Mouse (Mus musculus) hindbrain, embryonic 14.5 days (tissue): ENCODE measurements at regions not wholly inside any gene's neighbourhood (a gene's known extent, or its start where the extent isn't known, plus 50 kb on each side); places are given as distances from the start of the nearest gene placed in this dataset.

ENCODE experiments used
- ATAC-seq: fragments of 200-750 bp; cut with Nextera tagmentation; 2 replicates; pipeline ENCODE4 v1.8.0; 2017; ENCODE audit warnings: moderate number of reproducible peaks, mild to moderate bottlenecking, moderate TSS enrichment, moderate library complexity; ENCODE audit not compliant: low FRiP score
- DNase-seq: peaks from one replicate; pipeline ENCODE4 v3.0.0-alpha.2; 2015; ENCODE audit warnings: low spot score
- H3K27ac ChIP-seq: fragments of 300-500 bp; sonication (generic); 2 replicates; pipeline ENCODE4 v1.5.1; 2014; ENCODE audit warnings: mild to moderate bottlenecking, moderate library complexity
- H3K27me3 ChIP-seq: fragments of 300-500 bp; sonication (generic); 2 replicates; pipeline ENCODE4 v1.6.1; 2014; ENCODE audit warnings: mild to moderate bottlenecking, low read length, mixed read lengths; ENCODE audit not compliant: control insufficient read depth, insufficient read depth
- H3K36me3 ChIP-seq: fragments of 300-500 bp; sonication (generic); replicated peaks from 2 replicates; pipeline ENCODE4 v1.6.1; 2014; ENCODE audit not compliant: control insufficient read depth, insufficient read depth
- H3K4me1 ChIP-seq: fragments of 300-500 bp; sonication (generic); replicated peaks from 2 replicates; pipeline ENCODE4 v1.6.1; 2014; ENCODE audit warnings: antibody characterized with exemption, low read length, mixed read lengths; ENCODE audit not compliant: control insufficient read depth, insufficient read depth
- H3K4me2 ChIP-seq: fragments of 300-500 bp; sonication (generic); replicated peaks from 2 replicates; pipeline ENCODE4 v1.6.1; 2014; ENCODE audit warnings: mild to moderate bottlenecking, moderate library complexity
- H3K4me3 ChIP-seq: fragments of 300-500 bp; sonication (generic); replicated peaks from 2 replicates; pipeline ENCODE4 v1.5.1; 2014; ENCODE audit warnings: mild to moderate bottlenecking, low read length
- H3K9ac ChIP-seq: fragments of 300-500 bp; sonication (generic); 2 replicates; pipeline ENCODE4 v1.6.1; 2014
- H3K9me3 ChIP-seq: fragments of 300-500 bp; sonication (generic); 2 replicates; pipeline ENCODE4 v1.6.1; 2016; ENCODE audit warnings: low read length; ENCODE audit not compliant: control insufficient read depth
- WGBS: fragments of 180-500 bp; shearing (Covaris S2); extraction: QIAGEN DNeasy Blood & Tissue Kit; methylation state at CpG from one replicate; pipeline ENCODE4 v1.1.7; 2014; 5-methylcytosine and 5-hydroxymethylcytosine counted together

DNA sequence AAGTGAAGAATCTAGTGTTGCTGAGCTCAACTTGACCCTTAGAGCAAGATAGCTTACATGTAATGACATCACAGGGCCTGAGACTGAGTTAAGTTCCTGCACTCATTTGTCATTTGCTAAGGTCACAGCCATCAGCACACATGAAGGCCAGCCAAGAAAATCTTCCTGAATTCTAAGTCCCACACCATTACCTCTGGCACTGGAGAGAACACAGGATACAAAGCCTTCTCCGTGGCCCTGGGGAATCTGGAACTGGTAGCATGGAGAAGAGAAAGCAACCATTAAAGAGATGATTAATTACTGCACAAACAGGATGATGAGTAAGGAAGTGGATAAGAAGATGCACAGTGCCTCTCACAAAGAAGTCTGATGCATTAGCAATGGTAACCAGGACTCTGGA, 232.0 kb downstream of the Wdr72 start:
- Histone ChIP-seq H3K27me3 (no peaks in the 10 kb centered on the region), H3K4me2 (no peak overlapping the region), H3K4me1 (no peaks in the 10 kb centered on the region), H3K9me3 (no peaks in the 10 kb centered on the region), H3K27ac (no peak overlapping the region), H3K9ac (no peak overlapping the region), H3K36me3 (no peaks in the 10 kb centered on the region), H3K4me3 (no peak overlapping the region)
- 91% methylated on average over 1 of the region's 1 CpGs for WGBS
- no peak for DNase-seq
- no peak for ATAC-seq

DNA sequence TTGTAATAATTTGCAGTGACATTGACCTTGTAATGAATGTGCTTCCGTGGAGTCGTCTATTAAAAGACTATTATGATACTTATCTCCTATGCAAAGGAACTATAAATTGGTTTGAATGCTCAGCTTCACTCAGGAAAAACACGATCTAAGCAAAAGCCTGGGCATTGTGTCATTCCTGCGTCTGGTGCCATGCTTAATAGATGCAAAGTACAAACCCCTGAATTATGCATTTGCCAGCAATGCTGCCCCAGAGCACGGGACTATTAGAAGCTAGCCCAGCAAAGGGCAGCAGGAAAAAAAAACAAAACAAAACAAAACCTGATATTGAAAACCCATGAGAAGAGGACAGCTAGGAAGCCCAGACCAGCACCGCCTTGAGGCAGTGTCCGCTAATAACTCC, 234.9 kb downstream of the Wdr72 start:
- H3K4me3 ChIP-seq: no peak overlapping the region
- no peak overlapping the region for H3K9ac ChIP-seq
- no peak for ATAC-seq
- no peak overlapping the region for H3K27ac ChIP-seq
- H3K4me1 ChIP-seq: no peaks in the 10 kb centered on the region; the same call in 1 of the 2 replicates
- H3K9me3 ChIP-seq: no peaks in the 10 kb centered on the region
- H3K36me3 ChIP-seq: no peaks in the 10 kb centered on the region
- no peak for DNase-seq
- H3K4me2 ChIP-seq: no peak overlapping the region
- WGBS: 48% methylated on average over 7 of the region's 7 CpGs
- no peaks in the 10 kb centered on the region for H3K27me3 ChIP-seq

DNA sequence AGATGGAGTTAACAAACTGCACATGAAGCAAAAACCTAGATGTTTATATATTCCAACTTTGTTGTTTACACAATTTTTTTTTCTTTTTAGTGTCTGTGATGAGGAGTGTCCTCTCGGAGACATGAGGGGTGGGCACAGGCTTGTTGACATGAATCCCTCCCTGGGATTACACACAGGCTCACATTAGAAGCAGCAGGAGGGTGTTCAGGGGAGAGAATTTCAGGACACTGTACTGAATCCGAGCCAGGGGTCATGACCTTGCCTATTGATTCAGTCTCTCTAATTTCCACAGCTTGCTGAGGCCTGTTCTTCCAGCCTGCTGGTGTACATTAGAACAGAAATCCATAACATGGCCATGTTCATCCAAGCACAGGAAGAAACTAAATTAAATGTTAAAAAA, 238.6 kb downstream of the Wdr72 start:
- H3K27ac ChIP-seq: no peak overlapping the region
- H3K4me1 ChIP-seq: no peaks in the 10 kb centered on the region; the same call in 1 of the 2 replicates
- no peaks in the 10 kb centered on the region for H3K36me3 ChIP-seq
- no peaks in the 10 kb centered on the region for H3K9me3 ChIP-seq
- H3K4me3 ChIP-seq: no peak overlapping the region
- ATAC-seq (no peak), DNase-seq (no peak)
- 26% methylated on average over 2 of the region's 2 CpGs for WGBS
- no peak overlapping the region for H3K9ac ChIP-seq
- H3K4me2 ChIP-seq: no peak overlapping the region
- no peaks in the 10 kb centered on the region for H3K27me3 ChIP-seq

DNA sequence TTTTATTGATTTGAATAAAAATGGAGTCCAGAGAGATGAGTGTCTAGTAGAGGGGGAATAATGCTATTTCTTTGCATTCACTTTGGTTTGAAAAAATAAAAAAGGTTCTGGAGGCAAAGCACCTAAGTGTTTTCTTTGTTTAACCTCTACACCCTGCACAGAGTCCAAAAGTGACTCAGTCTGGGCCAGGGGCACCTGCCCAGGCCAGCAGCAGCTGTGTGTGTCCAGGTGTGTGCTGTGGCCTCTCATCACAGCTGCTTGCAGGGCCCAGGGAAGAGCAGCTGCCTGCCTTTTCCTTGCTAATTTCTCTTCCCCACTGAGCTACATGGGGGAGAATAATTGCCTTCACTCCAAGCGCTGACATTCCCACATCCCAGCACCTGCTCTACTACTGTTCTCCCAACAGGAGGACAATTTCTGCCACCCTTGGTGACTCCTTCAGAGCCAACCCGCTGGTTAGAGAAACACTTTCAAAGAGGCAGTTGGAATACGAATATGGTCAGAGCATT, 255.8 kb downstream of the Wdr72 start:
- Histone ChIP-seq H3K9me3 (no peaks in the 10 kb centered on the region), H3K27ac (no peak overlapping the region), H3K4me2 (no peak overlapping the region), H3K4me1 (no peaks in the 10 kb centered on the region; the same call in 1 of the 2 replicates), H3K36me3 (no peaks in the 10 kb centered on the region), H3K9ac (no peak overlapping the region), H3K27me3 (no peaks in the 10 kb centered on the region), H3K4me3 (no peak overlapping the region)
- ATAC-seq (no peak), DNase-seq (no peak)
- 18% methylated on average over 3 of the region's 3 CpGs for WGBS

DNA sequence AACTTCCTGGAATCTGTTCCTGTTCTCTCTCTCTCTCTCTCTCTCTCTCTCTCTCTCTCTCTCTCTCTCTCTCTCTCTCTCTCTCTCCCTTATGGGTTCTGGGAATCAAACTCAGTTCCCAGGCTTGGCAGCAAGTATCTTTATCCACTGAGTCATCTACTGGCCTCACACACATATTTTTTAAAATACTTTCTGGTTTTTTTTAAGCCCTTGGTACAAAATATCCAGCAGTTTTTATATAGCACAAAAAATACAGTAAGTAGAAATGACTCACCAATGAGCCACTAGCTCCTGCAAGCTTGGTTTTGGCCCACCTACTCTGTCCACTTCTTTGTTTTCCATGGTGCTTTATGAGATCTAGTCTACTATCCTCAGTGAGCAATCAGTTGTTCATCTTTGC, 266.0 kb downstream of the Wdr72 start:
- ATAC-seq: no peak
- H3K36me3 ChIP-seq: no peaks in the 10 kb centered on the region
- no peaks in the 10 kb centered on the region for H3K9me3 ChIP-seq
- H3K4me2 ChIP-seq: no peak overlapping the region
- H3K9ac ChIP-seq: no peak overlapping the region
- H3K27me3 ChIP-seq: no peaks in the 10 kb centered on the region
- no peak for DNase-seq
- no peak overlapping the region for H3K4me3 ChIP-seq
- H3K4me1 ChIP-seq: no peaks in the 10 kb centered on the region
- no peak overlapping the region for H3K27ac ChIP-seq

DNA sequence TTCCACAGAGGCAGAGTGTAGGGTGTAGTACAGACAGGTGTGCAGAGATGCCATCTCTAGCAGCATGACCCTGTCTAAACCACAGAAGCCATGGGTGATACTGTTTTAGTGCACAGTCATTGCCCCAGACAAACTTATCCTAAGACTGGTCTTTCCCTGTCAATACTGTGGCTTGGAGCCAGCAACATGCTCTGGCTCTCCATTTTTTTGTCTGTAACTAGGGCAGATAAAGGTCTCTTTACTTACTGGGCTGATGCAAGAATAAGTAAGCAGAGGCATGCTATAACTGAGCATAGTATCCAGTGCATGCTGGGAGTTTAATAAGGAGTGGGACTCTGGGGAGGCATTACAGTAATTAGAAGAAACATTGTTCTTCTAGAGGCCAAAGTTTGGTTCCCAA, 267.0 kb downstream of the Wdr72 start:
- Histone ChIP-seq H3K4me3 (no peak overlapping the region), H3K4me1 (no peaks in the 10 kb centered on the region), H3K4me2 (no peak overlapping the region), H3K36me3 (no peaks in the 10 kb centered on the region), H3K27ac (no peak overlapping the region), H3K9me3 (no peaks in the 10 kb centered on the region), H3K27me3 (no peaks in the 10 kb centered on the region), H3K9ac (no peak overlapping the region)
- ATAC-seq: no peak
- no peak for DNase-seq

DNA sequence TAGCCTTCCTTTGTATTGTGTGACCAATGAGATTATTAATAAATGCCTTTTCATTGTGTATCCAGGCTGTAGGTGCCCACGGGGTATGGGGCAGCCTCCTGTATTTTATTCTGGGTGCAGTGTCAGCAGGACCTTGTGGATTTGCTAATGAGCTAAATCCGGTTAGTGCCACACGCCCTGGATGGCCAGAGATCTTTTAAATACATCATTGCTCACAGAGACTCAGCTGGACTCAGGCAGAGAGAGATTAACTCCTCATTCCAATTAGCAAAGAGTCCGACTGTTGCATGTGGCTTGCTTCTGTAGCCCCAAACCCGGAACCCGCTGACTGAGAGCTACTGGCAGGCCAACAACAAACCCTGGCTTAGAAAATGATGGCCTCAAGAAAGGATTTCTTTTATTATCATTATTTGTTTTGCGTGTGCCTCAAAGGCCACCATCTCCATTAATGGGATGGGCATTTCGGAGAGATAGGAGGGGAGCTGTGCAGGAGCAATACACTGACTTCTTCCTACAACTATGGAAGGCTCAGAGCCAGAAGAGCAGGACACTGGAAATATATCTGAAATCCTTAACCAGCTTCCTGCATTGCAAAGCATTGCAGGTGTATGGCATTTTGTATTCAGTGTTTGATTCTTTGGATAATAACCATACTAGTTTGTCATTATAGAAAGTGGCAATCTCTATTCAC, 274.2 kb downstream of the Wdr72 start:
- Histone ChIP-seq H3K4me1 (no peaks in the 10 kb centered on the region), H3K4me3 (no peak overlapping the region), H3K4me2 (no peak overlapping the region), H3K36me3 (no peaks in the 10 kb centered on the region), H3K27me3 (no peaks in the 10 kb centered on the region), H3K27ac (no peak overlapping the region), H3K9ac (no peak overlapping the region), H3K9me3 (no peaks in the 10 kb centered on the region)
- 48% methylated on average over 8 of the region's 8 CpGs for WGBS
- ATAC-seq (no peak), DNase-seq (no peak)

DNA sequence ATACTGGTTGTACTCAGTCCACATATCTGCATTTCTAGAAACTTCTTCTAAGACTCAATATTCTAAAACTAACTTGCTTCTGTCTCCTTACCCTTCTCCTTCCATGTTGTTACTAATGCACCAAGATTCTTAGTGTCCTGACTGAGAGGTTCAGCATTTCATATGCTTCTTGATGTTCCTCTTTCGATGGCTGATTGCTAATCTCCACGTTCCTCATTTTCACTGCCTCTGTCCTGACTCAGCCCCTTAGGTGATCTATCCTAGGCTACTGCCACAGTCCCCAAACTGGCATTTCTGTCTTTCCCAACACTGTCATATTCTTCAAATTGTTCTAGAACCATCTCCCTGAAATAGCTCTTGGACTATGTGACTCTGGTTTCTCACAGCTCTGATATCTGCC, 315.4 kb downstream of the Wdr72 start:
- Histone ChIP-seq H3K27ac (no peak overlapping the region), H3K4me3 (no peak overlapping the region), H3K4me2 (no peak overlapping the region), H3K9me3 (no peaks in the 10 kb centered on the region), H3K27me3 (no peaks in the 10 kb centered on the region), H3K4me1 (no peaks in the 10 kb centered on the region), H3K36me3 (no peaks in the 10 kb centered on the region), H3K9ac (no peak overlapping the region)
- no peak for DNase-seq
- WGBS: 95% methylated on average over 2 of the region's 2 CpGs
- ATAC-seq: no peak

DNA sequence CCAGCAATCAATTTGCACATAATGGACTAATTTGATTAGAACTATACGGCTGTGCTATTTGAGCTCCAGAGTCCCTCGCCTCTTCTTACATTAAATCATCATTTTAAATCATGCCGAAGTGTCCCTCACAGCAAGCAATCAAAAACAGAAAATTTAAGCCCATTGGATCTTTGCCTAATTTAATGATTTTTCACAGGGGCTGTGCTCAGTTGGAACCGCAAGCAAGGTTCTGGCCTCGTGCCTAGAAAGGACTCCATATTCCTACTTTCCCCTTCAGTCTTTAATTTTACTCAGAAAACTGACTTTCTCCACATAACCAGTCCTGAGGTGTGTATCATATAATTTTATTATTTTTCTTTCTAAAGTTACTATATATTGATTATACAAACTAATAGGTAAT, 339.8 kb downstream of the Wdr72 start:
- H3K9ac ChIP-seq: no peak overlapping the region
- WGBS: 54% methylated on average over 5 of the region's 5 CpGs
- DNase-seq: peak; percentile 32

DNA sequence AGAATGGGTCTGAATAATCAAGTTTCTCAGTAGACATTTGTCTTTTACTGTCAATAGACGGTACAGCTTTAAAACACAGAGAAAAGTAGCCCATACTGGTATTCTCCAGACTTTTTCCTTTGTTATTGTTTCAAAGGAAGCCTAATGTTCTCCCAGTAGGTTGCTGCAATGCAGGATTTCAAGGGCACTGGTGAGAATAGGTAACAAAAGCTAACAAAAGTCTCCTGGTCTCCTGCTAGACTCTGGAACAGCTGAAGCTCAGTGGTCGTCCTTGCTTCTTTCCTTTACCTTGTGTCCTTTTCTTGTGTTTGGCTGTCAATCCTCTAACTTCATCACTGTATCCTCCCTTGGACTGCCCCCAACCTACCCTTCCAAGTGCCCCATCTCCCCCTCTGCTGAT, 350.9 kb downstream of the Wdr72 start:
- DNase-seq: no peak
- WGBS: 33% methylated on average over 2 of the region's 2 CpGs

More for the DNA sequence above, 339.8 kb downstream of the Wdr72 start:
- Histone ChIP-seq H3K4me2 (no peak overlapping the region), H3K36me3 (no peaks in the 10 kb centered on the region), H3K4me3 (no peak overlapping the region), H3K4me1 (no peaks in the 10 kb centered on the region), H3K27me3 (no peaks in the 10 kb centered on the region), H3K9me3 (no peaks in the 10 kb centered on the region), H3K27ac (no peak overlapping the region)
- ATAC-seq: no peak

More for the DNA sequence above, 350.9 kb downstream of the Wdr72 start:
- Histone ChIP-seq H3K27ac (no peak overlapping the region), H3K36me3 (no peaks in the 10 kb centered on the region), H3K27me3 (no peaks in the 10 kb centered on the region), H3K4me1 (no peaks in the 10 kb centered on the region), H3K9ac (no peak overlapping the region), H3K9me3 (no peaks in the 10 kb centered on the region), H3K4me3 (no peak overlapping the region), H3K4me2 (no peak overlapping the region)
- no peak for ATAC-seq
